Mouse (Mus musculus) liver, embryonic 14.5 days (tissue): ENCODE data around the gene Dyrk3. TPM values are rescaled to one million over a fixed set of nuclear protein-coding genes. Genes with fewer than 3 reads are reported as not detected.

Experiments
- ATAC-seq: fragments of 200-750 bp; cut with Nextera tagmentation; 2 replicates; pipeline ENCODE4 v1.8.0; 2017; ENCODE audit warnings: moderate number of reproducible peaks, mild to moderate bottlenecking, moderate library complexity; ENCODE audit not compliant: insufficient read depth
- DNase-seq, 3 experiments: peaks; one replicate each; pipeline ENCODE4 v3.0.0-alpha.2; 2012 to 2013; ENCODE audit warnings: low read depth in 3 of 3, low spot score in 3 of 3
- H3K27ac ChIP-seq: fragments of 300-500 bp; sonication (generic); 2 replicates; pipeline ENCODE4 v1.5.1; 2014; ENCODE audit warnings: moderate library complexity, mild to moderate bottlenecking, control low read depth, inconsistent platforms
- H3K27me3 ChIP-seq: fragments of 300-500 bp; sonication (generic); 2 replicates; pipeline ENCODE4 v1.6.1; 2014; ENCODE audit warnings: mild to moderate bottlenecking, low read length, moderate library complexity; ENCODE audit not compliant: control insufficient read depth, insufficient read depth
- H3K36me3 ChIP-seq: fragments of 300-500 bp; sonication (generic); replicated peaks from 2 replicates; pipeline ENCODE4 v1.6.1; 2014; ENCODE audit warnings: low read depth; ENCODE audit not compliant: control insufficient read depth, insufficient read depth
- H3K4me1 ChIP-seq, 2 experiments: fragments of 200-500 bp in 1 of 2; fragments of 300-500 bp in 1 of 2; sonication (generic) in 1 of 2; replicated peaks; 2 replicates each; pipeline ENCODE4 v1.6.1; 2012 to 2014; ENCODE audit warnings: antibody characterized with exemption in 1 of 2, inconsistent platforms in 1 of 2, low read length in 1 of 2; ENCODE audit not compliant: control insufficient read depth in 2 of 2, insufficient read depth in 2 of 2
- H3K4me2 ChIP-seq: fragments of 300-500 bp; sonication (generic); 2 replicates; pipeline ENCODE4 v1.6.1; 2014; ENCODE audit warnings: low read depth, mild to moderate bottlenecking, control low read depth, moderate library complexity
- H3K4me3 ChIP-seq, 2 experiments: fragments of 200-500 bp in 1 of 2; fragments of 300-500 bp in 1 of 2; sonication (generic) in 1 of 2; 2 replicates each; pipeline ENCODE4 v1.5.1; 2012 to 2014; ENCODE audit warnings: low read depth in 2 of 2, low read length in 2 of 2, mild to moderate bottlenecking in 2 of 2, control low read depth in 1 of 2, inconsistent platforms in 1 of 2, moderate library complexity in 1 of 2; ENCODE audit not compliant: insufficient read depth in 1 of 2
- H3K9ac ChIP-seq: fragments of 300-500 bp; sonication (generic); replicated peaks from 2 replicates; pipeline ENCODE4 v1.6.1; 2014; ENCODE audit warnings: mild to moderate bottlenecking, control low read depth, moderate library complexity
- H3K9me3 ChIP-seq: fragments of 300-500 bp; sonication (generic); 2 replicates; pipeline ENCODE4 v1.6.1; 2016; ENCODE audit warnings: low read length, mixed read lengths; ENCODE audit not compliant: control insufficient read depth
- CTCF ChIP-seq: IDR thresholded peaks from 2 replicates; pipeline ENCODE4 v1.5.1; 2016; ENCODE audit warnings: antibody characterized with exemption, low read depth, control low read depth
- EP300 ChIP-seq: IDR thresholded peaks from 2 replicates; pipeline ENCODE4 v1.6.1; 2016; ENCODE audit warnings: antibody characterized with exemption, low read depth
- WGBS: fragments of 180-500 bp; shearing (Covaris S2); extraction: QIAGEN DNeasy Blood & Tissue Kit; methylation state at CpG from one replicate; pipeline ENCODE4 v1.1.7; 2014; ENCODE audit not compliant: insufficient replicate concordance; 5-methylcytosine and 5-hydroxymethylcytosine counted together
- polyA plus RNA-seq, 2 experiments: library from polyadenylated mRNA; depleted of rRNA in 1 of 2; stranded (reverse) in 1 of 2; unstranded in 1 of 2; fragments of >200 nt; fragmentation: Nextera tagmentation in 1 of 2; extraction: Ambion mirVana in 1 of 2; gene quantifications; 2 replicates each; pipeline versions ENCODE4 v1.2.1 to v1.2.3; 2012 to 2014

Dyrk3 gene
- polyA plus RNA-seq, 2 experiments, result 10.6 to 14.9 TPM

- no peak for ATAC-seq
- no peak for TF ChIP-seq EP300
- TF ChIP-seq CTCF, result no peak
- no peaks in the 10 kb centered on the region for H3K9me3 ChIP-seq
- peaks cover 28 to 38% of the 10 kb centered on the region in 2 experiments for H3K4me1 ChIP-seq
- no peak overlapping the region for H3K9ac ChIP-seq
- H3K4me2 ChIP-seq, result no peak overlapping the region
- WGBS, result 52% methylated on average over 10 of the region's 10 CpGs
- H3K27ac ChIP-seq, result no peak overlapping the region
- no peak overlapping the region for H3K4me3 ChIP-seq
- H3K36me3 ChIP-seq, result peaks cover 18% of the 10 kb centered on the region
- H3K27me3 ChIP-seq, result no peaks in the 10 kb centered on the region
- DNase-seq, result no peak
Measured at GRCm38 (mm10) chr1:131123522-131124265, 14.4 kb downstream of the Dyrk3 start.

GRCm38 (mm10) chr1:131121987-131122386, 16.2 kb downstream of the Dyrk3 start:
- Histone ChIP-seq H3K4me1 (peaks cover 25 to 32% of the 10 kb centered on the region in 2 experiments), H3K9me3 (no peaks in the 10 kb centered on the region), H3K27ac (no peak overlapping the region), H3K9ac (no peak overlapping the region), H3K4me2 (no peak overlapping the region), H3K36me3 (peaks cover 1% of the 10 kb centered on the region; the same call in 1 of the 2 replicates), H3K4me3 (no peak overlapping the region), H3K27me3 (no peaks in the 10 kb centered on the region)
- no peak for DNase-seq
- 24% methylated on average over 3 of the region's 3 CpGs for WGBS
- no peak for ATAC-seq
- TF ChIP-seq EP300 (no peak), CTCF (peak; percentile 64)

DNA sequence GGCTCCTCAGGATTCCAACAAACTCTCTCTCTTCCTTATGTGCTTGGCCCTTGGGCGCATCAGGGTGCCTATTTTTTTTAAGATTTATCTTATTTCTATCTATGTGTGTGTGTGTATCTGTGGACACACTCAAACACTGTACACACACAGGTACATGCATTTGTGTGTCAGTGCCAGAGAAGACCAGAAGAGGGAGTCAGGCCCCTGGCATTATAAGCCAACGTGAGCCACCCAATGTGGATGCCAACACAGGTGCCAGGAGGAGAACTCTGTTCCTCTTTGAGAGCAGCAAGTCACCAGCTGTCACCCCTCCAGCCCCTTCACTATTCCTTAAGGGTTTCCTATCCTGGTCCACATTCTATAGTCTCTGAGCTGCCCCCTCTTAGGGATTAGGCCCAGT, 19.1 kb downstream of the Dyrk3 start:
- ATAC-seq, result peak; percentile 50
- no peaks in the 10 kb centered on the region for H3K9me3 ChIP-seq
- WGBS, result 31% methylated on average over 2 of the region's 2 CpGs
- TF ChIP-seq CTCF (peak; percentile 84), EP300 (no peak)
- no peaks in the 10 kb centered on the region; the same call in 1 of the 2 replicates for H3K27me3 ChIP-seq
- H3K4me2 ChIP-seq, result no peak overlapping the region
- DNase-seq, result peak in 1 of 3 experiments; percentile 40
- no peak overlapping the region for H3K9ac ChIP-seq
- no peak overlapping the region for H3K4me3 ChIP-seq
- no peak overlapping the region for H3K27ac ChIP-seq
- H3K36me3 ChIP-seq, result no peaks in the 10 kb centered on the region
- peaks cover 0 to 5% of the 10 kb centered on the region in 2 experiments; a peak in 1 of 4 replicates for H3K4me1 ChIP-seq

DNA sequence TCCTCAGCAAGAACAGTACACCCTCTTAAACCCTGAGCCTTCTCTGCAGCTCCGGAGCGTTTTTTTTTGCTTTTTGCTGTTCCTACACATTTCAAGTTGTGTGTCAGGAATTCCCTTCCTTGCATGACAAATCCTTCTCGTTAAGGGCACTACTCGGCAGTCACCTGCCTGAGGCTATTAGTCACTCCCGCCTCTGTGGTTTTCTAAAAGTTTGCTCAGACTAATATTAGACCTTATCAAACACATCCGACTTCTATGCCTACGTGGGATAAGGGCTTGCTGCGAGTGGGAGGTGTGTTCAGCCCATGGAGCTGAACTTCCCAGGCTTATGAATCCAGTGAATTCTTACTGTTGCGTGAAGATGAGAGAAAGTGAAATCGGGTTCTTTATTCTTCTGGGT, 19.6 kb downstream of the Dyrk3 start:
- Histone ChIP-seq H3K27ac (no peak overlapping the region), H3K4me3 (no peak overlapping the region), H3K9ac (no peak overlapping the region), H3K4me1 (peaks cover 0 to 5% of the 10 kb centered on the region in 2 experiments; a peak in 1 of 4 replicates), H3K27me3 (no peaks in the 10 kb centered on the region; the same call in 1 of the 2 replicates), H3K36me3 (no peaks in the 10 kb centered on the region), H3K4me2 (no peak overlapping the region), H3K9me3 (no peaks in the 10 kb centered on the region)
- TF ChIP-seq CTCF (no peak), EP300 (no peak)
- no peak for ATAC-seq
- DNase-seq, result no peak
- WGBS, result 33% methylated on average over 10 of the region's 10 CpGs

DNA sequence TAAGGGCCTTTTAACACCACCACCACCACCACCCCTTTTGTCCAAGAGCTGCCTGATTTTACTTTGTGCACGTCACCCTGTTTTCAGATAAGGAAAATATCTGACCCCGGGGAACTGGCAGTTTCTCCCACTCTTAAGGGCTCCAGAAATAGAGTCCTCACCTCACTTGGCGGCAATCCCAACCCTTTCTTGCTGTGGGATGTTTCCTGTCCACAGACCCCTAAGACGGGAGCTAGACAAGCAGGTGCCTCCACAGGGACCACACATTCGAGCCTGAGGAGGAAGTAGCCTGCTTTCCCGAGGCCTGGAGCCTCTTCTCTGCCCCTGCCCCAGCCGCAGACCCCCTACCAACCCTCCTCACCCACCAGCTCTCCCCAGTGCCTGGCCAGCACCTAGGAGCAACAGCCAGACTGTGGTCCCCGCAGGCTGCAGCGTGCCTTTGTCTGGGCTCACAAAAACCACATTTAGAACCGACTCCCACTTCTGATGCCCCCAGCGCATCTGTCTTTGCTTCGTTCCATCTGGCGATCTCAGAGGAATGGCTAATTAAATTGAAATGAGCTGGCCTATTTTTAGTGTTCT, 21.6 kb downstream of the Dyrk3 start:
- DNase-seq (no peak), ATAC-seq (peak; percentile 22; the same call in 1 of the 2 replicates)
- H3K4me1 ChIP-seq, result peaks cover 0 to 9% of the 10 kb centered on the region in 2 experiments; a peak in 2 of 4 replicates
- no peak overlapping the region for H3K27ac ChIP-seq
- H3K4me2 ChIP-seq, result no peak overlapping the region
- no peak overlapping the region for H3K4me3 ChIP-seq
- WGBS, result 35% methylated on average over 13 of the region's 13 CpGs
- no peaks in the 10 kb centered on the region for H3K9me3 ChIP-seq
- no peaks in the 10 kb centered on the region; the same call in 1 of the 2 replicates for H3K27me3 ChIP-seq
- no peak overlapping the region for H3K9ac ChIP-seq
- no peak for TF ChIP-seq CTCF
- H3K36me3 ChIP-seq, result no peaks in the 10 kb centered on the region
